Mouse (Mus musculus): Measurements from ENCODE around the gene Ms4a6d. TPM values are rescaled to one million over a fixed set of nuclear protein-coding genes. Genes with fewer than 3 reads are reported as not detected.

The Ms4a6d gene
- total RNA-seq (2021): 1 to 10 TPM; 1.4 to 1.5 TPM
- long read RNA-seq, experiment 1: 0 reads
- long read RNA-seq, experiment 2: 0 reads

- Histone ChIP-seq H3K4me3 (no peak within 1 kb of the TSS), H3K27ac (no peak within 1 kb of the TSS)
- no peak for DNase-seq (ENCODE audit: low spot score in 2 of 2)
- TF ChIP-seq CTCF (conservative IDR thresholded peaks at IDR 0.05): no peak
These were observed at the start of gene Ms4a6d for GRCm38 (mm10) chr19:11604603-11605002. Gene Ms4a6d (minus strand): TSS chr19:11604849.

- Histone ChIP-seq H3K27ac (no peak overlapping the region), H3K4me3 (no peak overlapping the region)
- no peak for DNase-seq (ENCODE audit: low spot score in 2 of 2)
- no peak for TF ChIP-seq CTCF (conservative IDR thresholded peaks at IDR 0.05)
These were observed 44.9 kb upstream of the Ms4a6d start for GRCm38 (mm10) chr19:11649564-11649963.

DNA sequence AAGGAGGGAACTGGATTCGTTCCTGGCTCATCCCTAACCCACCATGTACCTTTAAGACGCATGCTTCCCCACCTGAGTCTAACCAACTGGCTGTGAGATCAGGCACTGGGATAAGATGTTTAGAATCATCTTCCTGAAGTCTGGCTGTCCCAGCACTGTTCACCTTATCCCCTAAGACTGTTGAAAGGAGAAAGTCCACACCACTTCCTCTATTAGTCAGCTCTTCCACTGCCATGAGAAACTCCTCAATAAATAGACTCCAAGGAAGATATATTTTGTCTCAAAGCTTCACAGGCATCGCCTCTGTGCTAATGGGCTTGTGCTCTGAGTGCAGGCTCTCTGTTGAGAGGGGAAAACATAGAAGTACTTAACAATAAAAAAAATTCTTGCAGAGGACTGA is 41.5 kb upstream of the Ms4a6d start:
- no peak for DNase-seq (ENCODE audit: low spot score in 2 of 2)
- Histone ChIP-seq H3K27ac (no peak overlapping the region), H3K4me3 (no peak overlapping the region)
- no peak for TF ChIP-seq CTCF (conservative IDR thresholded peaks at IDR 0.05)

- TF ChIP-seq CTCF (conservative IDR thresholded peaks at IDR 0.05): no peak
- no peak within 1 kb of the TSS for H3K27ac ChIP-seq
- no peak within 1 kb of the TSS for H3K4me3 ChIP-seq
- DNase-seq (ENCODE audit: low spot score in 2 of 2): no peak
These were observed 36.1 kb upstream of the Ms4a6d start, which contains the start of gene Ms4a3 for GRCm38 (mm10) chr19:11640732-11641131. Gene Ms4a3 (minus strand): TSS chr19:11640851.

- no peak for DNase-seq (ENCODE audit: low spot score in 2 of 2)
- no peak for TF ChIP-seq CTCF (conservative IDR thresholded peaks at IDR 0.05)
- H3K27ac ChIP-seq: no peak overlapping the region
- H3K4me3 ChIP-seq: no peak overlapping the region
These were observed 34.4 kb upstream of the Ms4a6d start for GRCm38 (mm10) chr19:11639038-11639437.

DNA sequence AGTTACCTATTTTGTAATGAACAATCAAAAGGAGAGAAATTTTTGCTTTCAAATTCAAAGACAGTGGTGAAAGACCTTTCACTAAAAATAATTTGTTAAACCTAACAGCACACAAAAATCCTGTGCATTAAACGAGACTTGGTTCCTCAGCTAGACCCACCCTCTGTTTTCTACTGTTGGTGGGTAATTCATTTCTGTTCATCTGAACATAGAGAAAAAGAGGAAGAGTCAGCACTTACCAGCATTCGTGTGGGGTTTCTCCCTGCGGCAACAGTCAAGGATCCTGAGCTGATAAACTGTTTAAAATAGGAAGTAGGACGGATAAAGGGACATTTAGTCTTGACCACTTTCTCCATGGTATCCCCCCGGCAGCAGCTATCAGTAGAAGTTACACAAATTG is 30.9 kb upstream of the Ms4a6d start:
- no peak for DNase-seq (ENCODE audit: low spot score in 2 of 2)

GRCm38 (mm10) chr19:11634330-11634729 is 29.7 kb upstream of the Ms4a6d start:
- H3K27ac ChIP-seq: no peak overlapping the region
- no peak for TF ChIP-seq CTCF (conservative IDR thresholded peaks at IDR 0.05)
- no peak for DNase-seq (ENCODE audit: low spot score in 2 of 2)
- no peak overlapping the region for H3K4me3 ChIP-seq

More for the DNA sequence above, 30.9 kb upstream of the Ms4a6d start:
- Histone ChIP-seq H3K4me3 (no peak overlapping the region), H3K27ac (no peak overlapping the region)
- no peak for TF ChIP-seq CTCF (conservative IDR thresholded peaks at IDR 0.05)

DNA sequence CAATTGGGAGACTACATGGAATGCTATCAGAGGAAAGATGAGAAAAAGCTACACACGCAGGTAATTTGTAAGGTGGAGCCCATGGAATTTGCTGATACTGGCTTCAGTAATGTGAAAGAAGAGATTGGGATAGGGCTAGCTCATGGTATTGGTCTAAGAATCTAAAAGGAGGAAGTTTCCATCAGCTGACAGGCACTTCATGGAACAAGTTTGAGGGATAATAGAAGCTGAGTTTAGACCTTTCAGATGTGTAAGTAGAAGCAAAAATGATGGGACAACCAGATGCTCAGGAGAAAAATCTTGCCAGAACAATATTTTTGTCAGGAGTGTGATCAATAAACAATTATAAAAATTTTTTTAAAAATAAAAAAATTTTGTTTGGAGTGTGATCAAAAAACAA is 29.1 kb upstream of the Ms4a6d start:
- TF ChIP-seq CTCF (conservative IDR thresholded peaks at IDR 0.05): no peak
- Histone ChIP-seq H3K4me3 (no peak overlapping the region), H3K27ac (no peak overlapping the region)
- DNase-seq (ENCODE audit: low spot score in 2 of 2): no peak

DNA sequence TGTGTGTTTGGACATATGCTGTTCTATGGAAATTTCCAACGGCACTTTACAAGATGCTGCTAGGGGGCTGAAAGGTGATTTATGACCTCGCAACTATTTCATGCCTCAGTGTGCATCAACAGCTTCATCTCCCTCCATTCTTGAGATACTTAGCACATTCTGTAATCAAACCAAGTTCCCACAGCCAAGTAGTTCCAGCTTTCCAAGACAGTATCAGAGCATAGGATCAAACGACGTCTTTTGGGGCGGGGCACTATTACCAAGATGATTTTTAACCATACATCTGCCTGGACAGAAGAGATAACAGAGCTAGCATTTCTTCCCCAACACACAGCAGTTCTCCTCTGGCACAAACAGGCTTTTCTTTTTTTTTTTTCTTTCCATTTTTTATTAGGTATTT is 20.6 kb upstream of the Ms4a6d start:
- DNase-seq (ENCODE audit: low spot score in 2 of 2): no peak
- no peak for TF ChIP-seq CTCF (conservative IDR thresholded peaks at IDR 0.05)
- H3K4me3 ChIP-seq: no peak overlapping the region
- no peak overlapping the region for H3K27ac ChIP-seq

DNA sequence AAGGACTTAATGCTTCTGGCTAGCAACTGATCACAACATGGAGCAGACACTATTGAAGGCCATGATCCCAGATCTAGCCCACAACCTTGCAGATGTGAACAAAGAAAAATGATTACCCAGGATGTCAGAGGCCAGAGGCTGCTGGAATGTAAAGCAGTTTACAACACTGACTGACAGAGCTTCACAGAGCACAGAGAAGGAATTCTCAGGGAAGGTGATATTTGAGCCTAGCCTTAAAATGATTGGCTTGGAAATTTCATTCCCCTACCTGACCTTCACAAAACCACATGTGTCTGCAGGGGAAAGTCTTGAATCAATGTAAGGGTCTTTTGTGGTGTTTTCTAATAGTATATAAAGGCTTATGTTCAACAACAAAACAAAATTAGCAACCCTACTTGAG is 20.2 kb upstream of the Ms4a6d start:
- H3K4me3 ChIP-seq: no peak overlapping the region
- no peak overlapping the region for H3K27ac ChIP-seq
- no peak for DNase-seq (ENCODE audit: low spot score in 2 of 2)
- no peak for TF ChIP-seq CTCF (conservative IDR thresholded peaks at IDR 0.05)

DNA sequence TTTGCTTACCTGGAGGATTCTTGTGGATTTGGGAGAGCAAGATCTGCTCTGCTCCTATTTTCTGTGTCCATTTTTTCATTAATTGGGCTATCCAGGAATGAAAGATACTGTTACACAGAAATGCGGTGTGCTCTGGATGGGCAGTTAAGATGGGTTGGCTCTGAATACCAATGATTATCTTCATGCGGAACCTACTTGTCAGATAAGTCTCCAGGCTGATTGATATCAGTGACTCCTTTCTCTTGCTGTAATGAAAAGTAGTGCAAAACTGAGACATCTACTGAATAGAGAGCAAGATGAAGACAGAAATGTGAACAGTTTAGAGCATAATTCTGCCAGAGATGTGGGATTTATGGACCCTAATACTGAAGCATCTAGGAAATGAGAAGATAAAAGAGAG is 18.9 kb upstream of the Ms4a6d start, which contains the start of gene Ms4a2:
Gene Ms4a2, minus strand, starts transcription at position 169 of the 400 bp plus-strand sequence.
- H3K27ac ChIP-seq: no peak within 1 kb of the TSS
- no peak for DNase-seq (ENCODE audit: low spot score in 2 of 2)
- TF ChIP-seq CTCF (conservative IDR thresholded peaks at IDR 0.05): no peak
- no peak within 1 kb of the TSS for H3K4me3 ChIP-seq

- no peak for TF ChIP-seq CTCF (conservative IDR thresholded peaks at IDR 0.05)
- DNase-seq (ENCODE audit: low spot score in 2 of 2): no peak
- H3K4me3 ChIP-seq: no peak overlapping the region
- no peak overlapping the region for H3K27ac ChIP-seq
These were observed 13.3 kb upstream of the Ms4a6d start for GRCm38 (mm10) chr19:11617983-11618382.

DNA sequence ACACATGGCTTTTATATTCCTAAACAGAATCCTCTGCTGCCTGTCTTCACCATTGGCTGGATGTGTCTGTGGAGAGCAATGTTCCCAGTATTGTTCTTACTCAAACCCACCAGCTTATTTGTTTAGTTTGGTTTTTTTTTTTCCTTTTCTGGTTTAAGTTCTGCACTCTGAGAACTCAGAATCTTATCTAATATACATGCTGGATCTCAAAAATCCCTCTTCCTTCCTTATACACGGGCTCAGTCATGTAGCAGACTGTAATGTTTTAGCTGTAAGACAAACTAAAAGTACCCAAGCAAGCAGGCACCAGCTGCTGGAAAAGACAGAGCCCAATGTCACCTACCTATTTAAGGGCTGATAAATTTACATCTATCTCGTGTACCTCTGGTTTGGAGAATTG is 10.2 kb upstream of the Ms4a6d start:
- DNase-seq (ENCODE audit: low spot score in 2 of 2): no peak
- Histone ChIP-seq H3K27ac (no peak overlapping the region), H3K4me3 (no peak overlapping the region)
- no peak for TF ChIP-seq CTCF (conservative IDR thresholded peaks at IDR 0.05)

GRCm38 (mm10) chr19:11613776-11614443 is 9.3 kb upstream of the Ms4a6d start:
- no peak for TF ChIP-seq CTCF (conservative IDR thresholded peaks at IDR 0.05)
- no peak for DNase-seq (ENCODE audit: low spot score in 2 of 2)
- Histone ChIP-seq H3K4me3 (no peak overlapping the region), H3K27ac (no peak overlapping the region)

Data from layer of hippocampus, adult 2 months (tissue).